Mouse (Mus musculus): Measurements from ENCODE around the gene H2afz.

DNA sequence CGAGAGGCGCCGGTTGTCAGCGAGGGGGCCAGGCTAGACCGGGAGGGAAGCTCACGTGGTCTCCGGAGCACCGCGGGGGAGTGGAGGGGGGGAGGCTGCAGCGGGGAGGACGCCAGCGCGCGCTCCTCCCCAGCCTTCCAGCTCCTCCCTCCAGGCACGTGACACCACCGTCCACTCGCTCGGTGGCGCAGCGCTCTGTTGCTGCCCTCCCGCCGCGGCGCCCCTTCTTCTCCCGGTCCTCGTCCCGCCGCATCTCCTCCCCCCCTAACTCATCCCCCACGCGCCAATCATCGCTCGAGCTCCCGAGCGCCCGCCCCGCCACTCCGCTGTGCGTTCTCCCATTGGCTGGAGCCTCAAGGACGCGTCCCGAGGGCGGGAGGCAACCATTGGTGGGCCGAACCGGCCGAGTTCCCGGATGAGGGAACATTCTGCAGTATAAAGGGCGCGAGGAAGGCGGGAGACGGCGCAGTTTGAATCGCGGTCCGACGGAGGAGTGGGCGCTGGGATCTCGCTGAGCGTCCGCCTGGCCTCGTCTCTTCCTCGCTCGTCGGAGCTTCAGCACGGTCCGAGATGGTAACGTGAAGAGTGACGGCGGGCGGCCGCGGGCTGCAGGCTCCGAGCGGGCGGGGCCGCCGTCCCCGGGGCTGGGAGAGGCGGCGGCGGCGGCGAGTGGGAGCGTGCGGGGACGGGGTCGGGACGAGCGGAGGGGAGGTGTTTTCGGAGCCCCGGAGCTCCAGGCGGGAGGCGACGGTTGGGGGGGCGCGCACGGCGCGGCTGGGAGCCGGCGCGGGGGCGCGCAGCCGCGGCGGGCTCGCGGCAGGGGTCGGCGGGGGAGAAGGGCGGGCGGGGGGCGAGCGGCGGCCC lies at the start of gene H2afz:
- TF ChIP-seq JUN (IDR thresholded peaks at IDR 0.05; ENCODE audit: insufficient read depth, low read depth, low read length) (no peak), CTCF (conservative IDR thresholded peaks at IDR 0.05 in 1 of 2, IDR thresholded peaks at IDR 0.05 in 1 of 2; ENCODE audit: low read depth in 2 of 2, low read length in 2 of 2) (no peak), MAFK (IDR thresholded peaks at IDR 0.05; ENCODE audit: insufficient replicate concordance, low read length) (no peak; the same call in 1 of the 2 replicates), ETS1 (conservative IDR thresholded peaks at IDR 0.05; ENCODE audit: low read depth, low read length) (no peak; the same call in 1 of the 2 replicates), POLR2A (IDR thresholded peaks at IDR 0.05; ENCODE audit: low read depth, low read length) (peak; percentile 99), MAZ (IDR thresholded peaks at IDR 0.05; ENCODE audit: low read depth, low read length) (peak; percentile 87), EP300 (IDR thresholded peaks at IDR 0.05; ENCODE audit: low read length) (no peak), HCFC1 (IDR thresholded peaks at IDR 0.05; ENCODE audit: low read depth, low read length) (peak; percentile 73), USF2 (conservative IDR thresholded peaks at IDR 0.05; ENCODE audit: low read depth, low read length) (peak; percentile 94), MEF2A (IDR thresholded peaks at IDR 0.05; ENCODE audit: borderline replicate concordance, low read depth, low read length) (peak; percentile 71), KAT2A (IDR thresholded peaks at IDR 0.05; ENCODE audit: insufficient replicate concordance, low read length) (peak; percentile 84), USF1 (IDR thresholded peaks at IDR 0.05; ENCODE audit: low read depth, low read length) (peak; percentile 97), CHD2 (IDR thresholded peaks at IDR 0.05; ENCODE audit: low read length) (peak; percentile 95), ZC3H11A (IDR thresholded peaks at IDR 0.05; ENCODE audit: low read depth, low read length) (no peak)
